Mouse (Mus musculus) neural tube, embryonic 10.5 days (tissue): ENCODE results near the gene Tmem167.
A peak's percentile ranks its signal among the peaks of the same experiment; 100 is the strongest.
"Not testable (repeated sequence)": the region's sequence is repeated elsewhere in the genome, so short reads cannot be mapped to it uniquely, and the experiment has no call there.

Experiments used
- DNase-seq: peaks from one replicate; pipeline ENCODE4 v3.0.0-alpha.2; 2017; ENCODE audit warnings: low spot score; ENCODE audit errors: extremely low spot score

Tmem167 gene

GRCm38 (mm10) chr13:90088962-90089824 lies at the start of gene Tmem167, which contains the start of gene Xrcc4:
Gene Tmem167 (plus strand): TSS chr13:90089123.
Gene Xrcc4 (minus strand): TSS chr13:90089608.
- peak; percentile 93 for DNase-seq

- DNase-seq, result peak; percentile 35
Measured at GRCm38 (mm10) chr13:90039613-90040012, 49.3 kb upstream of the Tmem167 start.

- DNase-seq, result no peak
Measured at GRCm38 (mm10) chr13:90051735-90052134, 37.2 kb upstream of the Tmem167 start.

GRCm38 (mm10) chr13:90052408-90052807 lies 36.5 kb upstream of the Tmem167 start:
- no peak for DNase-seq

GRCm38 (mm10) chr13:90061877-90062276 lies 27.0 kb upstream of the Tmem167 start:
- no peak for DNase-seq

GRCm38 (mm10) chr13:90089825-90090183 lies 881 bp downstream of the Tmem167 start:
- no peak for DNase-seq

GRCm38 (mm10) chr13:90101514-90101913 lies 12.6 kb downstream of the Tmem167 start:
- no peak for DNase-seq

- DNase-seq, result no peak
Measured at GRCm38 (mm10) chr13:90106139-90106538, 17.2 kb downstream of the Tmem167 start.

GRCm38 (mm10) chr13:90108746-90109145 lies 19.8 kb downstream of the Tmem167 start:
- not testable (repeated sequence) for DNase-seq

GRCm38 (mm10) chr13:90111681-90112080 lies 22.8 kb downstream of the Tmem167 start:
- no peak for DNase-seq

- DNase-seq, result no peak
Measured at GRCm38 (mm10) chr13:90136156-90136910, 47.4 kb downstream of the Tmem167 start.

GRCm38 (mm10) chr13:90141681-90142080 lies 52.8 kb downstream of the Tmem167 start:
- DNase-seq, result no peak

- peak; percentile 43 for DNase-seq
Measured at GRCm38 (mm10) chr13:90143245-90143644, 54.3 kb downstream of the Tmem167 start.

GRCm38 (mm10) chr13:90151881-90152280 lies 63.0 kb downstream of the Tmem167 start:
- DNase-seq, result no peak

- no peak for DNase-seq
Measured at GRCm38 (mm10) chr13:90152536-90153273, 63.8 kb downstream of the Tmem167 start.

GRCm38 (mm10) chr13:90164147-90164546 lies 75.2 kb downstream of the Tmem167 start:
- no peak for DNase-seq

GRCm38 (mm10) chr13:90167044-90167443 lies 78.1 kb downstream of the Tmem167 start:
- DNase-seq, result no peak

GRCm38 (mm10) chr13:90170100-90170781 lies 81.3 kb downstream of the Tmem167 start:
- no peak for DNase-seq

- DNase-seq, result no peak
Measured at GRCm38 (mm10) chr13:90170782-90171179, 81.9 kb downstream of the Tmem167 start.

GRCm38 (mm10) chr13:90171390-90171789 lies 82.5 kb downstream of the Tmem167 start:
- no peak for DNase-seq

- DNase-seq, result no peak
Measured at GRCm38 (mm10) chr13:90175662-90176061, 86.7 kb downstream of the Tmem167 start.
